ENCODE assay signal across 11 mouse cellular contexts in the genomic region with DNA sequence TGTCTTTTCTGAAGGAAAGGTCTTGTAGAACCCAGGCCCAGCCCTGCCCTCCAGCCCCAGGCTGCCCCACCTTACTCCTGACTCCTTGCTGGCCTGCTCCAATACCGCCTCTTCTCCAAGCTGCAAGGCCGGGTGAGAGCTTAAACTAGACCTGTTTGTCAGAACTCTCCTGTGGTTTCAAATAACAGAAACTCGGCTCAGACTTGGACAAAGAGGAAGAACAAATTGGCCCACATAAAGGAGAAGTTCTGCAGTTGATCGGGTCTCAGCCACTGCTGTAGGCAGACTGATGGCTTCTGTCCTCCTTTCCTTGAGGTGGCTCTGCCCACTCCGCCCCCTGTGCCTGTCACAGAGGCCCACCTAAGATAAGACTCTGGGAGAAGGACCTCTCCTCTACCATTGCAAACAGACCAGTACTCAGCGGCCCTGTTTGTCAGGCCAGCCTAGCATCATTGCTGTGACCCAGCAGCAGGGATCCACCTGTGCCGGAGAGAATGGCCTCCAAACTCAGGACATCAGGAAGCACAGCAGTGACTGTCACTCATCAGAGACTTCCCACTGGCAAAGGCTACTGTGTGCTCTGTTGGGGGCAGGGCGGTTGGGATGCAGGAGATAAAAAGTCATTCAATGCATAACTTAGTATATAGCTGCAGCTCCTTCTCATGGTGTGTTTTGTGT.
DNase-seq lines count a peak whose midpoint lies in the region; ATAC-seq and TF ChIP-seq lines count a peak whose summit lies in the region.
"Had no signal": no experiment of that assay in that cellular context is flagged by ENCODE, and none has a peak within 500 bp of the region (broad histone marks: within the 10 kb centered on the region; RNA-seq: fewer than 3 reads in every experiment).

No protein-coding gene starts in this region.

- H3K9me3 ChIP-seq in heart, embryonic 13.5 days, result no peaks in the 10 kb centered on the region
- no peaks in the 10 kb centered on the region for H3K9me3 ChIP-seq in heart, embryonic 11.5 days (replicated peaks; ENCODE audit: control insufficient read depth, low read length)
- H3K9me3 ChIP-seq: forebrain, embryonic 12.5 days; neural tube, embryonic 15.5 days had no signal

- H3K4me2 ChIP-seq in heart, embryonic 13.5 days, result no peak overlapping the region
- H3K4me2 ChIP-seq in heart, embryonic 11.5 days, result no peak overlapping the region
- H3K4me2 ChIP-seq: forebrain, embryonic 12.5 days; neural tube, embryonic 15.5 days had no signal

- DNase-seq in testis, postnatal 14 days (ENCODE audit: low spot score), result no peak
- peak; percentile 30 for DNase-seq in liver
- DNase-seq in Muller cell, postnatal 12 days (ENCODE audit: inconsistent ontology term), result no peak
- DNase-seq in right cerebral cortex, postnatal 4 days, result no peak
- no peak for DNase-seq in layer of hippocampus, postnatal 25 days (ENCODE audit: extremely low spot score in 1 of 2, low spot score in 1 of 2)
- DNase-seq: lung, adult 18-20 months had no signal

- no peak for TF ChIP-seq POLR2A in testis, adult 2 months (IDR thresholded peaks at IDR 0.05; ENCODE audit: control insufficient read depth, low read depth, low read length)

- peak overlapping the region; percentile 39; the same call in 1 of the 2 replicates for H3K27ac ChIP-seq in heart, embryonic 13.5 days (replicated peaks)
- no peak overlapping the region for H3K27ac ChIP-seq in heart, embryonic 11.5 days (ENCODE audit: low read depth, low read length)
- peak overlapping the region; percentile 24; the same call in 1 of the 2 replicates for H3K27ac ChIP-seq in testis, adult 2 months (ENCODE audit: control insufficient read depth, insufficient read depth, low read depth, low read length)
- H3K27ac ChIP-seq: forebrain, embryonic 12.5 days; neural tube, embryonic 15.5 days had no signal

- H3K27me3 ChIP-seq in heart, embryonic 13.5 days (replicated peaks), result no peaks in the 10 kb centered on the region
- no peaks in the 10 kb centered on the region for H3K27me3 ChIP-seq in heart, embryonic 11.5 days (ENCODE audit: control insufficient read depth, insufficient read depth, low read length)
- no peaks in the 10 kb centered on the region for H3K27me3 ChIP-seq in testis, adult 2 months (ENCODE audit: control insufficient read depth, insufficient read depth, low read length)
- H3K27me3 ChIP-seq: forebrain, embryonic 12.5 days; neural tube, embryonic 15.5 days had no signal

- peaks cover 48% of the 10 kb centered on the region for H3K4me1 ChIP-seq in heart, embryonic 13.5 days
- H3K4me1 ChIP-seq in heart, embryonic 11.5 days (ENCODE audit: control insufficient read depth, insufficient read depth, low read length), result peaks cover 13% of the 10 kb centered on the region
- H3K4me1 ChIP-seq in testis, adult 2 months (ENCODE audit: control insufficient read depth, insufficient read depth, low read length), result no peaks in the 10 kb centered on the region; the same call in 1 of the 2 replicates
- H3K4me1 ChIP-seq: neural tube, embryonic 15.5 days had no signal

- H3K36me3 ChIP-seq in heart, embryonic 13.5 days, result 0 out of 2 replicates have a peak, but pooled peaks cover 3% of the 10 kb centered on the region
- H3K36me3 ChIP-seq in heart, embryonic 11.5 days (ENCODE audit: control insufficient read depth, insufficient read depth, low read length), result no peaks in the 10 kb centered on the region
- no peaks in the 10 kb centered on the region for H3K36me3 ChIP-seq in testis, adult 2 months (ENCODE audit: control insufficient read depth, insufficient read depth, low read length)
- H3K36me3 ChIP-seq: forebrain, embryonic 12.5 days; neural tube, embryonic 15.5 days had no signal

- WGBS in heart, embryonic 13.5 days, result 50% methylated on average over 8 of the region's 8 CpGs
- WGBS in heart, embryonic 11.5 days (ENCODE audit: insufficient replicate concordance), result 57% methylated on average over 8 of the region's 8 CpGs

- no peak overlapping the region for H3K9ac ChIP-seq in heart, embryonic 13.5 days
- H3K9ac ChIP-seq in heart, embryonic 11.5 days (ENCODE audit: low read depth, low read length), result no peak overlapping the region
- H3K9ac ChIP-seq: forebrain, embryonic 12.5 days; neural tube, embryonic 15.5 days had no signal

- no peak for ATAC-seq in heart, embryonic 13.5 days (ENCODE audit: extremely low read depth, insufficient number of reproducible peaks, low FRiP score, low TSS enrichment)
- ATAC-seq in heart, embryonic 11.5 days (replicated peaks; ENCODE audit: insufficient number of reproducible peaks, low FRiP score, low TSS enrichment), result no peak

- TF ChIP-seq CTCF in testis, adult 2 months (IDR thresholded peaks at IDR 0.05; ENCODE audit: control insufficient read depth, insufficient read depth, insufficient replicate concordance, low read depth, low read length), result no peak

- H3K4me3 ChIP-seq in heart, embryonic 13.5 days, result no peak overlapping the region
- H3K4me3 ChIP-seq in heart, embryonic 11.5 days (ENCODE audit: low read depth, low read length), result no peak overlapping the region
- H3K4me3 ChIP-seq in testis, adult 2 months (ENCODE audit: control insufficient read depth, low read depth, low read length), result no peak overlapping the region
- H3K4me3 ChIP-seq: forebrain, embryonic 12.5 days; neural tube, embryonic 15.5 days had no signal
